In genomic region chr4:125917210-125917609, GRCm38 (mm10) we compare ENCODE assay signal across 30 mouse cellular contexts.
A peak's percentile ranks its signal among the peaks of the same experiment; 100 is the strongest.
DNase-seq lines count a peak whose midpoint lies in the region; ATAC-seq and TF ChIP-seq lines count a peak whose summit lies in the region.
"Had no signal": no experiment of that assay in that cellular context is flagged by ENCODE, and none has a peak within 500 bp of the region (broad histone marks: within the 10 kb centered on the region; RNA-seq: fewer than 3 reads in every experiment).

No protein-coding gene starts in this region.

- no peaks in the 10 kb centered on the region for H3K36me3 ChIP-seq in forebrain, embryonic 10.5 days (replicated peaks)
- no peaks in the 10 kb centered on the region for H3K36me3 ChIP-seq in forebrain, embryonic 14.5 days (ENCODE audit: control insufficient read depth, insufficient read depth, low read length)
- no peaks in the 10 kb centered on the region for H3K36me3 ChIP-seq in hindbrain, embryonic 13.5 days
- no peaks in the 10 kb centered on the region for H3K36me3 ChIP-seq in hindbrain, postnatal 0 days (ENCODE audit: insufficient read depth, low read length)
- H3K36me3 ChIP-seq in embryonic facial prominence, embryonic 10.5 days (replicated peaks), result no peaks in the 10 kb centered on the region
- H3K36me3 ChIP-seq: embryonic facial prominence, embryonic 12.5 days; embryonic facial prominence, embryonic 15.5 days; forebrain, embryonic 12.5 days; G1E; heart, embryonic 10.5 days; heart, embryonic 13.5 days; hindbrain, embryonic 15.5 days had no signal

- H3K27me3 ChIP-seq in forebrain, embryonic 10.5 days (ENCODE audit: poor library complexity, severe bottlenecking), result peaks cover 94% of the 10 kb centered on the region
- H3K27me3 ChIP-seq in forebrain, embryonic 14.5 days (replicated peaks; ENCODE audit: control insufficient read depth, insufficient read depth, low read length), result 0 out of 2 replicates have a peak, but pooled peaks cover 7% of the 10 kb centered on the region
- H3K27me3 ChIP-seq in hindbrain, embryonic 13.5 days, result peaks cover 28% of the 10 kb centered on the region
- H3K27me3 ChIP-seq in hindbrain, postnatal 0 days (ENCODE audit: insufficient read depth, low read length), result 0 out of 2 replicates have a peak, but pooled peaks cover 3% of the 10 kb centered on the region
- peaks cover 84% of the 10 kb centered on the region for H3K27me3 ChIP-seq in embryonic facial prominence, embryonic 10.5 days (replicated peaks; ENCODE audit: low read depth, poor library complexity, severe bottlenecking)
- H3K27me3 ChIP-seq: hindbrain, embryonic 15.5 days; Patski had no signal

- no peak overlapping the region for H3K9ac ChIP-seq in forebrain, embryonic 14.5 days (ENCODE audit: low read length)
- H3K9ac ChIP-seq in hindbrain, embryonic 13.5 days, result no peak overlapping the region
- H3K9ac ChIP-seq in hindbrain, postnatal 0 days (replicated peaks; ENCODE audit: low read length), result no peak overlapping the region
- H3K9ac ChIP-seq: embryonic facial prominence, embryonic 12.5 days; embryonic facial prominence, embryonic 15.5 days; forebrain, embryonic 12.5 days; heart, embryonic 13.5 days; hindbrain, embryonic 15.5 days had no signal

- no peak overlapping the region for H3K4me3 ChIP-seq in forebrain, embryonic 10.5 days
- no peak overlapping the region for H3K4me3 ChIP-seq in forebrain, embryonic 14.5 days (ENCODE audit: low read depth, low read length)
- no peak overlapping the region for H3K4me3 ChIP-seq in hindbrain, embryonic 13.5 days
- H3K4me3 ChIP-seq in hindbrain, postnatal 0 days (ENCODE audit: low read length), result no peak overlapping the region
- H3K4me3 ChIP-seq in embryonic facial prominence, embryonic 10.5 days, result no peak overlapping the region
- H3K4me3 ChIP-seq: embryonic facial prominence, embryonic 12.5 days; embryonic facial prominence, embryonic 15.5 days; forebrain, embryonic 12.5 days; heart, adult 2 months; heart, embryonic 10.5 days; heart, embryonic 13.5 days; hindbrain, embryonic 15.5 days had no signal

- no peak overlapping the region for H3K4me2 ChIP-seq in forebrain, embryonic 14.5 days (ENCODE audit: low read length)
- no peak overlapping the region for H3K4me2 ChIP-seq in hindbrain, embryonic 13.5 days
- no peak overlapping the region for H3K4me2 ChIP-seq in hindbrain, postnatal 0 days (ENCODE audit: low read depth, low read length)
- H3K4me2 ChIP-seq: embryonic facial prominence, embryonic 12.5 days; embryonic facial prominence, embryonic 15.5 days; forebrain, embryonic 12.5 days; heart, embryonic 13.5 days; hindbrain, embryonic 15.5 days had no signal

- H3K4me1 ChIP-seq in forebrain, embryonic 10.5 days, result peaks cover 54% of the 10 kb centered on the region
- peaks cover 12% of the 10 kb centered on the region for H3K4me1 ChIP-seq in forebrain, embryonic 14.5 days (ENCODE audit: control insufficient read depth, insufficient read depth, low read length)
- peaks cover 51% of the 10 kb centered on the region for H3K4me1 ChIP-seq in hindbrain, embryonic 13.5 days (replicated peaks)
- H3K4me1 ChIP-seq in hindbrain, postnatal 0 days (ENCODE audit: insufficient read depth, low read length), result peaks cover 5% of the 10 kb centered on the region
- peaks cover 47% of the 10 kb centered on the region for H3K4me1 ChIP-seq in embryonic facial prominence, embryonic 10.5 days

- ATAC-seq in forebrain, embryonic 14.5 days, result no peak
- no peak for ATAC-seq in hindbrain, embryonic 13.5 days (ENCODE audit: low FRiP score)
- no peak for ATAC-seq in hindbrain, postnatal 0 days
- no peak for ATAC-seq in monocyte, adult 5-6 weeks (replicated peaks; ENCODE audit: insufficient number of reproducible peaks, low FRiP score, low TSS enrichment, poor library complexity, severe bottlenecking)
- ATAC-seq: forebrain, embryonic 16.5 days; inflammation-experienced regulatory T-cells, adult 6 months; intestine, embryonic 16.5 days; Patski had no signal

- 4% methylated on average over 6 of the region's 6 CpGs for WGBS in forebrain, embryonic 10.5 days
- 4% methylated on average over 6 of the region's 6 CpGs for WGBS in forebrain, embryonic 14.5 days
- 8% methylated on average over 6 of the region's 6 CpGs for WGBS in hindbrain, embryonic 13.5 days
- WGBS in hindbrain, postnatal 0 days, result 18% methylated on average over 6 of the region's 6 CpGs
- WGBS in embryonic facial prominence, embryonic 10.5 days, result 11% methylated on average over 6 of the region's 6 CpGs

- DNase-seq in forebrain, embryonic 10.5 days (ENCODE audit: extremely low spot score, low spot score), result no peak
- no peak for DNase-seq in forebrain, embryonic 14.5 days (ENCODE audit: low spot score)
- DNase-seq in hindbrain, postnatal 0 days (ENCODE audit: low spot score), result no peak
- peak; percentile 51 for DNase-seq in embryonic facial prominence, embryonic 10.5 days (ENCODE audit: low spot score)
- DNase-seq: adrenal gland, postnatal 10 days; adrenal gland, postnatal 36 days; B cell, adult 2 months; cerebellum, adult 18-20 months; cerebellum, adult 9-10 months; cerebellum, postnatal 14 days; embryo, embryonic 11 days; gastrocnemius, postnatal 10 days; gastrocnemius, postnatal 36 days; heart, adult 2 months; heart, postnatal 14 days; heart, postnatal 4 days; kidney, adult 18-20 months had no signal

- H3K27ac ChIP-seq in forebrain, embryonic 10.5 days, result peak overlapping the region; percentile 16; the same call in 1 of the 2 replicates
- no peak overlapping the region for H3K27ac ChIP-seq in forebrain, embryonic 14.5 days (ENCODE audit: low read depth, low read length)
- H3K27ac ChIP-seq in hindbrain, embryonic 13.5 days, result peak overlapping the region; percentile 35
- H3K27ac ChIP-seq in hindbrain, postnatal 0 days, result no peak overlapping the region
- no peak overlapping the region for H3K27ac ChIP-seq in embryonic facial prominence, embryonic 10.5 days (replicated peaks)
- H3K27ac ChIP-seq: embryonic facial prominence, embryonic 12.5 days; embryonic facial prominence, embryonic 15.5 days; forebrain, embryonic 12.5 days; heart, adult 2 months; heart, embryonic 10.5 days; heart, embryonic 13.5 days; hindbrain, embryonic 15.5 days had no signal

- no peak for TF ChIP-seq CTCF in hindbrain, postnatal 0 days (IDR thresholded peaks at IDR 0.05; ENCODE audit: low read depth)

- H3K9me3 ChIP-seq in forebrain, embryonic 10.5 days, result no peaks in the 10 kb centered on the region
- H3K9me3 ChIP-seq in forebrain, embryonic 14.5 days (replicated peaks; ENCODE audit: control insufficient read depth, low read length), result no peaks in the 10 kb centered on the region
- H3K9me3 ChIP-seq in hindbrain, embryonic 13.5 days, result no peaks in the 10 kb centered on the region
- H3K9me3 ChIP-seq in hindbrain, postnatal 0 days (ENCODE audit: low read length), result no peaks in the 10 kb centered on the region
- no peaks in the 10 kb centered on the region for H3K9me3 ChIP-seq in embryonic facial prominence, embryonic 10.5 days
- H3K9me3 ChIP-seq: embryonic facial prominence, embryonic 12.5 days; embryonic facial prominence, embryonic 15.5 days; forebrain, embryonic 12.5 days; heart, embryonic 10.5 days; heart, embryonic 13.5 days; hindbrain, embryonic 15.5 days had no signal

Comparison
In these comparisons a context has a peak if more than half of its experiments do, and no peak if none do; other contexts are left out.
1. H3K27ac ChIP-seq: peak in forebrain, embryonic 10.5 days (single experiment) and hindbrain, embryonic 13.5 days (single experiment); none in forebrain, embryonic 14.5 days (single experiment), hindbrain, postnatal 0 days (single experiment) and embryonic facial prominence, embryonic 10.5 days (single experiment).